Mouse (Mus musculus): ENCODE measurements around the gene Ceacam19. TPM values are rescaled to one million over a fixed set of nuclear protein-coding genes. Genes with fewer than 3 reads are reported as not detected.

The Ceacam19 gene
- polyA plus RNA-seq, 1 experiment from 2014 or later: not detected

GRCm38 (mm10) chr7:19853526-19853925 lies 34.2 kb downstream of the Ceacam19 start:
- Histone ChIP-seq H3K9ac (no peak overlapping the region), H3K4me1 (peaks cover 6% of the 10 kb centered on the region; the same call in 1 of the 2 replicates), H3K36me3 (no peaks in the 10 kb centered on the region), H3K27me3 (peaks cover 23% of the 10 kb centered on the region), H3K9me3 (no peaks in the 10 kb centered on the region), H3K27ac (no peak overlapping the region), H3K4me3 (no peak overlapping the region), H3K4me2 (no peak overlapping the region)
- 90% methylated on average over 20 of the region's 20 CpGs for WGBS
- ATAC-seq (ENCODE audit: borderline replicate concordance, extremely low read depth, low FRiP score, low TSS enrichment): peak; percentile 37; the same call in 1 of the 2 replicates

GRCm38 (mm10) chr7:19851858-19852570 lies 35.8 kb downstream of the Ceacam19 start, which contains the start of gene Gm19345:
TSS of gene Gm19345 (plus strand) at chr7:19852003.
- H3K4me1 ChIP-seq: peaks cover 9% of the 10 kb centered on the region
- H3K27ac ChIP-seq: no peak within 1 kb of the TSS
- H3K27me3 ChIP-seq: peaks cover 23% of the 10 kb centered on the region
- peak; percentile 52; the same call in 1 of the 2 replicates for ATAC-seq (ENCODE audit: borderline replicate concordance, extremely low read depth, low FRiP score, low TSS enrichment)
- peak within 1 kb of the TSS; percentile 16; the same call in 1 of the 2 replicates for H3K4me3 ChIP-seq
- 5% methylated on average over 33 of the region's 33 CpGs for WGBS
- no peaks in the 10 kb centered on the region for H3K9me3 ChIP-seq
- H3K4me2 ChIP-seq: peak within 1 kb of the TSS; percentile 50
- no peak within 1 kb of the TSS for H3K9ac ChIP-seq
- no peaks in the 10 kb centered on the region for H3K36me3 ChIP-seq

- WGBS: 59% methylated on average over 15 of the region's 15 CpGs
- Histone ChIP-seq H3K27me3 (peaks cover 14% of the 10 kb centered on the region), H3K9ac (no peak overlapping the region), H3K4me2 (no peak overlapping the region), H3K9me3 (no peaks in the 10 kb centered on the region), H3K4me1 (peaks cover 3% of the 10 kb centered on the region; the same call in 1 of the 2 replicates), H3K4me3 (no peak overlapping the region), H3K27ac (no peak overlapping the region), H3K36me3 (no peaks in the 10 kb centered on the region)
- no peak for ATAC-seq (ENCODE audit: borderline replicate concordance, extremely low read depth, low FRiP score, low TSS enrichment)
Measured at GRCm38 (mm10) chr7:19844521-19845171, 43.1 kb downstream of the Ceacam19 start.

GRCm38 (mm10) chr7:19843561-19843960 lies 44.2 kb downstream of the Ceacam19 start:
- Histone ChIP-seq H3K27me3 (peaks cover 14% of the 10 kb centered on the region), H3K4me1 (peaks cover 3% of the 10 kb centered on the region; the same call in 1 of the 2 replicates), H3K27ac (no peak overlapping the region), H3K4me3 (no peak overlapping the region), H3K9me3 (no peaks in the 10 kb centered on the region), H3K9ac (no peak overlapping the region), H3K36me3 (no peaks in the 10 kb centered on the region), H3K4me2 (no peak overlapping the region)
- 5% methylated on average over 11 of the region's 11 CpGs for WGBS
- peak; percentile 33; the same call in 1 of the 2 replicates for ATAC-seq (ENCODE audit: borderline replicate concordance, extremely low read depth, low FRiP score, low TSS enrichment)

GRCm38 (mm10) chr7:19842885-19843504 lies 44.8 kb downstream of the Ceacam19 start:
- Histone ChIP-seq H3K27me3 (peaks cover 14% of the 10 kb centered on the region), H3K4me3 (no peak overlapping the region)
- WGBS: 30% methylated on average over 19 of the region's 19 CpGs

GRCm38 (mm10) chr7:19841686-19842413 lies 45.9 kb downstream of the Ceacam19 start:
- Histone ChIP-seq H3K9ac (no peak overlapping the region), H3K4me2 (no peak overlapping the region), H3K27me3 (peaks cover 14% of the 10 kb centered on the region), H3K27ac (no peak overlapping the region), H3K9me3 (no peaks in the 10 kb centered on the region), H3K4me3 (no peak overlapping the region), H3K4me1 (no peaks in the 10 kb centered on the region), H3K36me3 (no peaks in the 10 kb centered on the region)
- WGBS: 59% methylated on average over 21 of the region's 21 CpGs
- ATAC-seq (ENCODE audit: borderline replicate concordance, extremely low read depth, low FRiP score, low TSS enrichment): no peak

More at GRCm38 (mm10) chr7:19842885-19843504, 44.8 kb downstream of the Ceacam19 start:
- H3K9me3 ChIP-seq: no peaks in the 10 kb centered on the region
- H3K27ac ChIP-seq: no peak overlapping the region
- ATAC-seq (ENCODE audit: borderline replicate concordance, extremely low read depth, low FRiP score, low TSS enrichment): no peak
- no peaks in the 10 kb centered on the region for H3K36me3 ChIP-seq
- H3K9ac ChIP-seq: no peak overlapping the region
- H3K4me1 ChIP-seq: peaks cover 3% of the 10 kb centered on the region; the same call in 1 of the 2 replicates
- no peak overlapping the region for H3K4me2 ChIP-seq

GRCm38 (mm10) chr7:19840936-19841335 lies 46.8 kb downstream of the Ceacam19 start:
- Histone ChIP-seq H3K9ac (no peak overlapping the region), H3K27ac (no peak overlapping the region), H3K4me3 (no peak overlapping the region), H3K4me2 (no peak overlapping the region), H3K36me3 (no peaks in the 10 kb centered on the region), H3K4me1 (no peaks in the 10 kb centered on the region), H3K9me3 (no peaks in the 10 kb centered on the region), H3K27me3 (peaks cover 14% of the 10 kb centered on the region)
- WGBS: 71% methylated on average over 3 of the region's 3 CpGs
- ATAC-seq (ENCODE audit: borderline replicate concordance, extremely low read depth, low FRiP score, low TSS enrichment): no peak

GRCm38 (mm10) chr7:19840371-19840770 lies 47.4 kb downstream of the Ceacam19 start:
- no peaks in the 10 kb centered on the region for H3K4me1 ChIP-seq
- no peak overlapping the region for H3K9ac ChIP-seq
- no peak overlapping the region for H3K4me3 ChIP-seq
- H3K9me3 ChIP-seq: no peaks in the 10 kb centered on the region
- H3K4me2 ChIP-seq: no peak overlapping the region
- no peak for ATAC-seq (ENCODE audit: borderline replicate concordance, extremely low read depth, low FRiP score, low TSS enrichment)
- H3K36me3 ChIP-seq: no peaks in the 10 kb centered on the region
- peaks cover 14% of the 10 kb centered on the region for H3K27me3 ChIP-seq
- 66% methylated on average over 4 of the region's 4 CpGs for WGBS
- H3K27ac ChIP-seq: no peak overlapping the region

- 44% methylated on average over 3 of the region's 3 CpGs for WGBS
Measured at GRCm38 (mm10) chr7:19836843-19837242, 50.9 kb downstream of the Ceacam19 start.

GRCm38 (mm10) chr7:19834055-19834454 lies 53.7 kb downstream of the Ceacam19 start:
- no peak overlapping the region for H3K27ac ChIP-seq
- no peaks in the 10 kb centered on the region for H3K9me3 ChIP-seq
- H3K4me3 ChIP-seq: no peak overlapping the region
- no peaks in the 10 kb centered on the region for H3K36me3 ChIP-seq
- no peak overlapping the region for H3K9ac ChIP-seq
- H3K27me3 ChIP-seq: no peaks in the 10 kb centered on the region
- 56% methylated on average over 3 of the region's 3 CpGs for WGBS
- ATAC-seq (ENCODE audit: borderline replicate concordance, extremely low read depth, low FRiP score, low TSS enrichment): no peak
- peaks cover 16% of the 10 kb centered on the region for H3K4me1 ChIP-seq
- H3K4me2 ChIP-seq: no peak overlapping the region

More at GRCm38 (mm10) chr7:19836843-19837242, 50.9 kb downstream of the Ceacam19 start:
- no peaks in the 10 kb centered on the region for H3K9me3 ChIP-seq
- no peaks in the 10 kb centered on the region for H3K27me3 ChIP-seq
- H3K4me1 ChIP-seq: no peaks in the 10 kb centered on the region
- H3K9ac ChIP-seq: no peak overlapping the region
- H3K4me2 ChIP-seq: no peak overlapping the region
- no peak for ATAC-seq (ENCODE audit: borderline replicate concordance, extremely low read depth, low FRiP score, low TSS enrichment)
- no peak overlapping the region for H3K4me3 ChIP-seq
- H3K36me3 ChIP-seq: no peaks in the 10 kb centered on the region
- H3K27ac ChIP-seq: no peak overlapping the region

- Histone ChIP-seq H3K36me3 (no peaks in the 10 kb centered on the region), H3K27ac (no peak overlapping the region), H3K27me3 (no peaks in the 10 kb centered on the region), H3K4me1 (peaks cover 17% of the 10 kb centered on the region), H3K9me3 (no peaks in the 10 kb centered on the region), H3K9ac (no peak overlapping the region), H3K4me3 (no peak overlapping the region), H3K4me2 (no peak overlapping the region)
- WGBS: 35% methylated on average over 9 of the region's 9 CpGs
- peak; percentile 16; the same call in 1 of the 2 replicates for ATAC-seq (ENCODE audit: borderline replicate concordance, extremely low read depth, low FRiP score, low TSS enrichment)
Measured at GRCm38 (mm10) chr7:19831837-19832236, 55.9 kb downstream of the Ceacam19 start.
